Mouse (Mus musculus): ENCODE measurements around the gene Olfr27.

Gene Olfr27

DNA sequence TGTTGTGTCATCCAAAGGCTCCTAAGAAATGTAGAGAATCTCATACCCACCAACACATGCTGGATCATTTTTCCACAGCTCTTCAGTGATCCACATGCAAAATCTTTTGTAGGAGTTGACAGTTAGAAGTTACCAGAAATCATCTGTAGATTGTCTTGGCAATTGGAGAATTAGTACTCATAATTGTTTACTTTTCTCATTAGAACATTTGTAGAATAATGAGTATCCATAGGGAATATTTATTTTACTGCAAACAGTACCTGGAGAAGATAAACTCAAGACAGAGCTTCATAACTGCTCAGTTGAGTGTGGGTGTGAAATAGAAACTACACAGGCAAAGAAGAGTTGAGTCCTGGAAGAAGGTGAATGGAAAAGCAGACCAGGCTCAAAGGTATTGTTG lies at the start of gene Olfr27:
TSS of gene Olfr27 (plus strand) at position 301 of the 400 bp plus-strand sequence.
- no peak for DNase-seq (ENCODE audit: low spot score)

- DNase-seq (ENCODE audit: low spot score) = no peak
Measured at GRCm38 (mm10) chr9:39078787-39079186, 49.1 kb upstream of the Olfr27 start, which contains the start of gene Olfr938. TSS of gene Olfr938 (minus strand) at chr9:39078887.

DNA sequence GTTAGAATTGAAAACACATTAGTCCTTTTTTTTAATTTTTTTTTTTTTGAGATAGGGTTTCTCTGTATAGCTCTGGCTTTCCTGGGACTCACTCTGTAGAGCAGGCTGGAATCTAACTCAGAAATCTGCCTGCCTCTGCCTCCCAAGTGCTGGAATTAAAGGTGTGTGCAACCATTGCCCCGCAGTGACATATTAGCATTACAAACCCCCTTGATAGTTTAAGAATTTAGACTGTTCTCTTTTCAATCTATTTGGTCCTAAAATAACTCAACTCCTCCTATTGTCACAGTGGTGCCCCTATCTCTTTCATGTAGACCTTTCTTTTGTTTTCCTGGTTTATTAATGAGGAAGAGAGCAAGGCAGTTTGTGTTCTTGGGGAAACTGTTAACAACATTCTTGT lies 605 bp upstream of the Olfr27 start:
- DNase-seq (ENCODE audit: low spot score) = no peak

DNA sequence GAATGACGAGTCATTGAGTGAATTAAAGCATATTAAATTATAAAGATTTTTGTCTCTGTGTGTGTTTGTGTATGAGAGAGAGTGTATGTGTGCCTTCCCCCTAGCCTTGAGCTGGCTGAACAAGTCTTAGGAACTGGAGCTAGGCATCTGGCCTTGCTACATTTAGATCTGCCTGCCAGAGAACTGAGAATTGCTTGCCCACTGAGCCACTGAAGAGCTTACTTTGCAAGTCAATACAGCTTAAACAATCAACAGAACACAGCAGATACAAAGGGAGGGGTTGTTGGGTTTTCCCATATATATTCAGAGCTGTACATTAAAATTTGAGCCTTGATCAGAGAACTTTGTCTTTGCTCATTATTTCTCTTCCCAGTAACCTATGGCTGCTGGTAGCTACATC lies 24.5 kb downstream of the Olfr27 start:
- no peak for DNase-seq (ENCODE audit: low spot score)

GRCm38 (mm10) chr9:39166004-39166403 lies 38.1 kb downstream of the Olfr27 start, which contains the start of gene Olfr943:
TSS of gene Olfr943 (plus strand) at chr9:39166304.
- no peak for DNase-seq (ENCODE audit: low spot score)
